ENCODE assay signal across 26 mouse cellular contexts in genomic region chr7:140679591-140679990, GRCm38 (mm10). TPM values are rescaled to one million over a fixed set of nuclear protein-coding genes. Genes with fewer than 3 reads are reported as not detected.
"Had no signal": no experiment of that assay in that cellular context is flagged by ENCODE, and none has a peak within 500 bp of the region (broad histone marks: within the 10 kb centered on the region; RNA-seq: fewer than 3 reads in every experiment).

No protein-coding gene starts in this region.

RNA-seq across cellular contexts. Expression of gene Olfr45, which starts 2.2 kb away (rescaled TPM):
- polyA plus RNA-seq: heart, embryonic 10.5 days; heart, embryonic 11.5 days; heart, embryonic 12.5 days; heart, embryonic 13.5 days; heart, embryonic 14.5 days; heart, embryonic 15.5 days; heart, embryonic 16.5 days; heart, postnatal 0 days; hindbrain, embryonic 10.5 days; hindbrain, embryonic 11.5 days; hindbrain, embryonic 12.5 days; hindbrain, embryonic 13.5 days; hindbrain, embryonic 14.5 days; hindbrain, embryonic 15.5 days; hindbrain, embryonic 16.5 days; hindbrain, postnatal 0 days; intestine, embryonic 14.5 days; intestine, embryonic 15.5 days; intestine, embryonic 16.5 days; intestine, postnatal 0 days; kidney, embryonic 14.5 days; kidney, embryonic 15.5 days; kidney, embryonic 16.5 days; kidney, postnatal 0 days; large intestine, adult 2 months had no signal

RNA-seq across cellular contexts. Expression of gene Olfr541, which starts 17.5 kb away (rescaled TPM):
- polyA plus RNA-seq: heart, embryonic 10.5 days; heart, embryonic 11.5 days; heart, embryonic 12.5 days; heart, embryonic 13.5 days; heart, embryonic 14.5 days; heart, embryonic 15.5 days; heart, embryonic 16.5 days; heart, postnatal 0 days; hindbrain, embryonic 10.5 days; hindbrain, embryonic 11.5 days; hindbrain, embryonic 12.5 days; hindbrain, embryonic 13.5 days; hindbrain, embryonic 14.5 days; hindbrain, embryonic 15.5 days; hindbrain, embryonic 16.5 days; hindbrain, postnatal 0 days; inflammation-experienced regulatory T-cells, adult 6 months; intestine, embryonic 14.5 days; intestine, embryonic 15.5 days; intestine, embryonic 16.5 days; intestine, postnatal 0 days; kidney, embryonic 14.5 days; kidney, embryonic 15.5 days; kidney, embryonic 16.5 days; kidney, postnatal 0 days; large intestine, adult 2 months had no signal

RNA-seq across cellular contexts. Expression of gene Olfr539, which starts 19.9 kb away (rescaled TPM):
- polyA plus RNA-seq: heart, embryonic 10.5 days; heart, embryonic 11.5 days; heart, embryonic 12.5 days; heart, embryonic 13.5 days; heart, embryonic 14.5 days; heart, embryonic 15.5 days; heart, embryonic 16.5 days; heart, postnatal 0 days; hindbrain, embryonic 10.5 days; hindbrain, embryonic 11.5 days; hindbrain, embryonic 12.5 days; hindbrain, embryonic 13.5 days; hindbrain, embryonic 15.5 days; intestine, embryonic 14.5 days; intestine, embryonic 15.5 days; intestine, embryonic 16.5 days; intestine, postnatal 0 days; kidney, embryonic 14.5 days; kidney, embryonic 15.5 days; kidney, embryonic 16.5 days; kidney, postnatal 0 days; large intestine, adult 2 months had no signal

RNA-seq across cellular contexts. Expression of gene Olfr53, which starts 33.3 kb away (rescaled TPM):
- polyA plus RNA-seq: heart, embryonic 10.5 days; heart, embryonic 11.5 days; heart, embryonic 12.5 days; heart, embryonic 13.5 days; heart, embryonic 14.5 days; heart, embryonic 15.5 days; heart, embryonic 16.5 days; heart, postnatal 0 days; hindbrain, embryonic 10.5 days; hindbrain, embryonic 11.5 days; hindbrain, embryonic 12.5 days; hindbrain, embryonic 13.5 days; hindbrain, embryonic 14.5 days; hindbrain, embryonic 15.5 days; hindbrain, embryonic 16.5 days; hindbrain, postnatal 0 days; inflammation-experienced regulatory T-cells, adult 6 months; intestine, embryonic 14.5 days; intestine, embryonic 15.5 days; intestine, embryonic 16.5 days; intestine, postnatal 0 days; kidney, embryonic 14.5 days; kidney, embryonic 15.5 days; kidney, embryonic 16.5 days; kidney, postnatal 0 days; large intestine, adult 2 months had no signal

RNA-seq across cellular contexts. Expression of gene Olfr61, which starts 50.8 kb away (rescaled TPM):
- polyA plus RNA-seq: heart, embryonic 10.5 days; heart, embryonic 11.5 days; heart, embryonic 12.5 days; heart, embryonic 13.5 days; heart, embryonic 14.5 days; heart, embryonic 15.5 days; heart, embryonic 16.5 days; heart, postnatal 0 days; hindbrain, embryonic 10.5 days; hindbrain, embryonic 11.5 days; hindbrain, embryonic 12.5 days; hindbrain, embryonic 13.5 days; hindbrain, embryonic 14.5 days; hindbrain, embryonic 15.5 days; hindbrain, embryonic 16.5 days; hindbrain, postnatal 0 days; inflammation-experienced regulatory T-cells, adult 6 months; intestine, embryonic 14.5 days; intestine, embryonic 15.5 days; intestine, embryonic 16.5 days; intestine, postnatal 0 days; kidney, embryonic 14.5 days; kidney, embryonic 15.5 days; kidney, embryonic 16.5 days; kidney, postnatal 0 days; large intestine, adult 2 months had no signal
